In genomic region chr19:47448618-47449151, GRCm38 (mm10) we compare ENCODE assay signal across 9 mouse cellular contexts. TPM values are rescaled to one million over a fixed set of nuclear protein-coding genes. Genes with fewer than 3 reads are reported as not detected.
DNase-seq lines count a peak whose midpoint lies in the region; ATAC-seq lines count a peak whose summit lies in the region.
"Had no signal": no experiment of that assay in that cellular context is flagged by ENCODE, and none has a peak within 500 bp of the region (broad histone marks: within the 10 kb centered on the region; RNA-seq: fewer than 3 reads in every experiment).

No protein-coding gene starts in this region.

- peak overlapping the region; percentile 6; the same call in 1 of the 2 replicates for H3K9ac ChIP-seq in liver, embryonic 15.5 days
- H3K9ac ChIP-seq in midbrain, embryonic 15.5 days, result no peak overlapping the region

- DNase-seq in A20 (ENCODE audit: low read depth, low spot score), result peak; percentile 67
- DNase-seq in B cell, adult 2 months, result peak; percentile 43 to 45
- DNase-seq in heart, adult 9 months (ENCODE audit: low spot score in 2 of 2), result peak; percentile 58 to 59
- DNase-seq in frontal cortex, postnatal 14 days (ENCODE audit: low spot score in 2 of 2), result no peak
- DNase-seq in yolk sac, embryonic 10.5 days (ENCODE audit: low spot score), result no peak
- DNase-seq: kidney, postnatal 25 days had no signal

- H3K9me3 ChIP-seq in liver, embryonic 15.5 days (replicated peaks), result no peaks in the 10 kb centered on the region
- no peaks in the 10 kb centered on the region for H3K9me3 ChIP-seq in midbrain, embryonic 15.5 days
- H3K9me3 ChIP-seq: megakaryocyte, embryonic 14.5 days had no signal

- peak overlapping the region; percentile 41 for H3K27ac ChIP-seq in liver, embryonic 15.5 days (replicated peaks)
- no peak overlapping the region for H3K27ac ChIP-seq in midbrain, embryonic 15.5 days

- peak overlapping the region; percentile 15; the same call in 1 of the 2 replicates for H3K4me2 ChIP-seq in liver, embryonic 15.5 days
- H3K4me2 ChIP-seq in midbrain, embryonic 15.5 days, result no peak overlapping the region

- no peak for ATAC-seq in liver, embryonic 15.5 days (ENCODE audit: insufficient read depth)
- ATAC-seq in midbrain, embryonic 15.5 days (replicated peaks), result no peak

- 16% methylated on average over 14 of the region's 14 CpGs for WGBS in liver, embryonic 15.5 days (ENCODE audit: insufficient replicate concordance)
- WGBS in midbrain, embryonic 15.5 days, result 77% methylated on average over 14 of the region's 14 CpGs

- H3K4me1 ChIP-seq in liver, embryonic 15.5 days (replicated peaks), result peaks cover 75% of the 10 kb centered on the region
- H3K4me1 ChIP-seq in midbrain, embryonic 15.5 days, result peaks cover 15% of the 10 kb centered on the region

- H3K27me3 ChIP-seq in liver, embryonic 15.5 days, result no peaks in the 10 kb centered on the region; the same call in 1 of the 2 replicates
- H3K27me3 ChIP-seq in midbrain, embryonic 15.5 days (replicated peaks), result no peaks in the 10 kb centered on the region

- no peak overlapping the region for H3K4me3 ChIP-seq in liver, embryonic 15.5 days (replicated peaks)
- no peak overlapping the region for H3K4me3 ChIP-seq in midbrain, embryonic 15.5 days
- H3K4me3 ChIP-seq: megakaryocyte, embryonic 14.5 days had no signal

- H3K36me3 ChIP-seq in liver, embryonic 15.5 days (replicated peaks), result no peaks in the 10 kb centered on the region
- no peaks in the 10 kb centered on the region for H3K36me3 ChIP-seq in midbrain, embryonic 15.5 days (replicated peaks)

RNA-seq across cellular contexts. Expression of gene Sh3pxd2a, which starts 15.5 kb away (rescaled TPM):
- 0.50 and 0.63 TPM in 2 replicates for polyA plus RNA-seq in liver, embryonic 15.5 days (2015; fragmentation: Nextera tagmentation; extraction: Ambion mirVana)
- polyA plus RNA-seq in midbrain, embryonic 15.5 days (2015; fragmentation: Nextera tagmentation; extraction: Ambion mirVana), result 2.3 TPM in 2 replicates

Comparison
In these comparisons a context has a peak if more than half of its experiments do, and no peak if none do; other contexts are left out.
1. DNase-seq: peak in A20 (single experiment), B cell, adult 2 months (2 of 2) and heart, adult 9 months (2 of 2); none in frontal cortex, postnatal 14 days (0 of 2) and yolk sac, embryonic 10.5 days (single experiment).